Mouse (Mus musculus): ENCODE results near the gene Slc16a1. TPM values are rescaled to one million over a fixed set of nuclear protein-coding genes. Genes with fewer than 3 reads are reported as not detected.
A peak's percentile ranks its signal among the peaks of the same experiment; 100 is the strongest.

Gene Slc16a1
- total RNA-seq (2021): 10 to 100 TPM; 27.4 to 28.3 TPM
- long read RNA-seq, experiment 1, full-length matches to known transcripts: 3 of 6 reads
- long read RNA-seq, experiment 1, partial matches to known transcripts: 1 of 6 reads
- long read RNA-seq, experiment 1, other reads (novel, unspliced or antisense): 2 of 6 reads
- long read RNA-seq, experiment 2, full-length matches to known transcripts: 20 of 25 reads
- long read RNA-seq, experiment 2, partial matches to known transcripts: 2 of 25 reads
- long read RNA-seq, experiment 2, other reads (novel, unspliced or antisense): 3 of 25 reads

DNA sequence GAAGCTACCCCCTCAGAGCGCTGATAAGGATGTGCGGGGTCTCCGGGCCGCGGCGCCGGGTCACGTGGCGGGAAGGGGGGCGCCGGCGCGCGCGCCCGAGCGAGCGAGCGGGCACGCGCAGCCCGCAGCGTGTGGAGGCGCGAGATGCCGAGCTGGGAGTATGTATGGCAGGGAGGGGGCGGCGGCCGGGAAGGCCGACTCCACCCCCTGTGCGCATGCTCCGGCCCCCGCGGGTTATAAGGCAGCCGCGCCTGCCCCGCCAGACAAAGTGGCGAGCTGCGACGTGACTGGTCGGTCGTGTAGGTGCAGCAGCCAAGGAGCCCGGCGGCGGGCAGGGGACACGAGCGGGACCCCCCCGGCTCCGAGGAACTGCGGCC is at the start of gene Slc16a1:
Slc16a1 (plus strand) TSS at position 266 of the 377 bp plus-strand sequence.
- DNase-seq: peak; percentile 90

DNA sequence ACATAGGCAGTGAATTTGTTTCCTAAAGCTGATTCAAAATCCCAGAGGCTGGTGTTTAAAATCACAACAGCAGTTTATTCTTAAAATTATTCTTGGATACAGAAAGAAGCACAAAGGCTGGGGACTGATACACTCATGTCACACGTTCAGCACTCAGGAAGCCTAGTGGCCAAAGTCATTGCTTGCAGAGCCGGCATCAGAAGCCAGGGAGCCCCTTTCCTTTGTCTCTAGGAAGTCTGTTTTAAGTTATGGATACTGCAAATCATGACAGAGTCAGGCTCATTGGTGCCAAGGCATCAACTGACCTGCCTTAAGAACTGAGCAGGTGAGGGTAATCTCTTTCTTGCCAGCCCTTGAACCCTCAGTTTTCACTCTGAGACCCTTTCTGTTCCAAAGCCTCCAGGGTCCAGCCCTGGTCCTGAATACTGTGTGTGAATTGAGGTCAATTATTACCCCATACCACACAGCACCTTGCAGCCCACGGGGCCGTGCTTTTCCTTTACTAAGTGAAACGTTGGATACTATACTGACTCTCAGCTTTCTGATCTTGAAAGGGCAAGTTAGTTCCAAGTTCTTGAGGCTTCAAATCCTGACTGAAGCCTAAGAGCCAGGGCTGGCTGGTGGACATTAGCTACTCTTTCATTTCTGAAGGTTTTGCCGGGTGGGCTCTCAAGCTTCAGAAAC is 41.9 kb upstream of the Slc16a1 start:
- DNase-seq: no peak

DNA sequence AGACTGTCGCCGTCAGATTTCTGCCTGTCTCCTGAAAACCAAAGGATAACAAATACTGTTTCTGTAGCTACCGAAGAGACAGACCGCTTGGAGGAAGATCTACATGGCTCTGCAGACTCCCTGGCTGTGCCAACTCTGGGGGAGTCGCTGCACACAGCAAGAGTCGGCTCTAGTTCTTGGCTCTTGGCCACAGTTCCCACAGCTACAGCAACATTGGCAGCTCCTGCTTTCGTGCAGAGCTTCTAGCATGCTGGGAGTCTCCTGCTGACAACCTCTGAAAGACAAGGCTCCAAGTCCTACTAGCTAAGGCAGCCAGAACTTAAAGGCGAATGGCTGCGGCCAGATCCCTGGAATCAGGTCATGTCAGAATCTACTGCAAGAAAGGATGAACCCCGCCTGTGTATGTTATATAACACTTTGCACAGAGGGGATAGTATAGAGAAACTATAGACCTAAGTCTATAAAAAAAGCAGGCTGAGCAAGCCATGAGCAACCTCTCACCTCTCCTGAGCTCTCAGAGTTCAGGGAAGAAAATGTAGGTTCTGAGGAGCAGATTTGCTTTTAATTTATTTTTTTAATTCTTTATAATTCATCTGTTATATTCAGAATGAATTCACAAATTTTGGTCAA is 41.2 kb upstream of the Slc16a1 start:
- peak; percentile 75 for DNase-seq

DNA sequence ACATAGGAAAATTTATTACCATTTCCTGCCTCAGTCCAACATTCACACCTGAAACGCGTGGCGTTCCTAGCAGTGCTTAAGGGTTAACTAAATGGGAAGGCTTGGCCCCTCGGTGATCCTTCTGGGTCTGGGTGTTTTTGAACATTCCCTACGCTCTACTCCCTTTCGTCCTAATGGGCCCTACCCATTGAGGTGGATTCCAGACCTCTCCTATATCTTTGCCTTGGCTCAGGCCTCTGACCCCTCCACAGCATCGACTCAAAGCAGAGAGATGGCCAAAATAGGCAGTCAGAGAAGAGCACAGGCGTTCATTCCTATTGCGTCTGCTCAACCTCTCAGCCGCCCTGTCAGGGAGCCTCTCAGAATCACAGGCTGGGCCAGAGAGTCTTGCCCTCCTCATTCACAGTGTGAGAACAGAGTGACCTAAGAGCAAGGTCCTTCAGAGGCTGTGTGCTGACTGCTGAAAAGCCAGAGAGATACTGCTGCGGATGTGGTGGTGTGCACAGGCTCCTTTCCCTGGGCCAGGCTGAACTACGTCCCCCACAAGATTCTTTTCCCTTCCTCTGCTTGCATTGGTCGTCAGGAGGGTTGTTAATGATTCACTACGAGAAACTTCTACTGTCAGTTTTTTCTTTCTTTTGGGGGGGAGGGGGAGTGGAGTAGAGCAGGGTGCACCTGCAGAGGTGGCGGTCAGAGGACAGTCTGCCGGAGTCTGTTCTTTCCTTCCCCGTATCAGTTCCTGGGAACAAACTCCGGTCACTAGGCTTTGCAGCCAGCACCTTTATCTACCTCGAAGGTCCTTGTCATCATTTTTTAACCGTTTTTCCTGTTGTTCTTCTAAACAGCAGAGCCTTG is 38.9 kb upstream of the Slc16a1 start:
- DNase-seq: no peak

DNA sequence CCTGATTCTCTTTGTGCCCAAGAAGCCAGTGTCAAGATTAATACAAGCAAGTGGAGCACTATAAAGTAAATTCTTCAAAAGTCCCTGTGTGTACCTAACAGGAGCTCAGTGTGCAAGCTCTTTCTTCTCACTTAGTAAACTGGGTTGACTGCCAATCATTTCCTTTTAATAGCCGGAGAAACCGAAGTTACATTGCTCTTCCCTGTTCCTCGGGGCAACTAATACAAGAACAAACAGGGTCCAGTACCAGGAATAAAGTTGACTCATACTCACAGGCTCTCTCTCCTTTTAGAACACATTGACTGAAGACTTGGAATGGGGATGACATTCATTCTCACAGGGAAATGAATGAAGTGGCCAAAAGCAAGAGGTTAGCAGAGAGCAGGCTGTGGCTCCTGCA is 37.8 kb upstream of the Slc16a1 start:
- DNase-seq: no peak

DNA sequence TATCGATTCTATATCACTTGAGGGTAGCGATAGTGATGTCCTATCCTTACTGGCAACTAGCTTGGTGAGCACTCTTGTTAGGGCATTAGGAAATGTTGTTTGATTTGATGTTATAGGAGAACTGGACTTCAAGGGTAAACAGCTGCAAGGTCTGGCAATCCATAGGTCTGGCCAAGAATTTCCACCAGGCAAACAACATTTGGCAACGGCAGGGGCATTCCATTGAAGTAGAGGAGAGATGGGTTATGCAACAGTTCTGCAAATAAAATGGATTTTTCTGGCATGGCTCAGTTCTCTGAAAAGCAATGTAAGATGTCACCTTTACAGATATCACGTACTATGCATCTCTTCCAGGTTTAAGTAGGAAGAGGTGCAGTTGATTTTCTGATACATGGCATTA is 36.8 kb upstream of the Slc16a1 start:
- DNase-seq: peak; percentile 37

DNA sequence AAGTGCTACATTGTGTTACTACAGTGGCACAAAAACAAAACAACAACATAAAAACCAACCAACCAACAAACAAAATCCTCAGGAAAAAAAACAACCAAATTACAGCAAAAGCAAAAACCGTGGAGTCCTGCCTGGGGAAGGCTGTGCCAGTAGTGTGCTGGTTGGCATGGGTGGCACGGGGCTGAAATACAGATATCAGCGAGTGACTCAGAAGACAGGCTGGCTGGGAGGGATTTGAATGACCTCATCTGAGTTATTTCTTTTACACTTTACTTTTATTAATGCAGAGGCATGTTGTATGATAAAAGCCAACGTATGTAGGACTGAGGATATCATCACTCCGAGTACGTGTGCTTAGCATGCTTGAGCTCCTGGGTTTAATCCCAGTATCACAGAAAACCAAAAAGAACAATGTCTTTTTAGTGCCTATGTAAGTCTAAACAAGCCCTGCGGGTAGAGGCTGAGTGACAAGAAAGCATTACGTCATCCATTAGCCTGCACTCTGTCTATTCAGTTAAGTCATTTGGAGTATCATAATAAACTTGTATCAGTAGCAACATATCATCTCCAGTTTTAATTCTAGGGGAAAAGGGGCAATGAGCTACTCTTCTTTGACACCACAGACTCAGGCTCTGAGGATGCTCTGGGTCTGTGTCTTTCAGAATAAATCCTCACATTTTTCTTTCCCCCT is 28.6 kb upstream of the Slc16a1 start:
- DNase-seq: no peak

DNA sequence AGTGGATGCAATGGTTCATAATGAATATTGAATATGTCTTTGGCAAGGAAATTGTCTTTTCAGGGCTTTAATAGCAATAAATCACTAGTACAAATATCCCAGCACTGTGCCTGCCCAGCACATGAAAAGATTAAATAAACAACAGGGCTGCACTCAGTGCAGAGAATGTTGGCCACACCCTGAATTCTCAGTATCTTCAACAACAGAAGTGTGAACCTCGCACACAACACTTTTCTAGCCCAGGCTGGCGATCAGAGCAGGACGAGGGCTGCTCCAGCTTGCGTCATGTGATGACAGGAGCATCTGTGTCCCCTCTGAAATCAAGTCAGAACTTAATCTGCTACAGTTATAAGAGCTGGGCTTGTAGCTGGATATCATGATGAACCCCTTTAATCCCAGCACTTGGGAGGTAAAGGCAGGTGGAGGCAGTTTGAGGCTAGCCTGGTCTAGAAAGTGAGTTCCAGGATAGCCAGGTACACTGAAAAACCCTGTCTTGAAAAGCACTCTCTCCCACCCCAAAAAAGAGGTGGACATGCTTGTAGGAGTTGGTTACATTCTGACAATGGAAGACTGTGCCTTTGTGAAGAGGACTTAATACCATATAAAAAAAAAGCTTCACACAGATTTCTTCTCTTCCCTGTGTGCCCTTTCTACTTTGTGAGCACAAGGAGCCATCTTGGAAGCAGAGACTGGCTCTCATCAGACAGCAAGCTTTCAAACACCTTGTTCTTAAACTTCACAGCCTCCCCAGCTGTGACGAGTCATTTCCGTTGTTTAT is 27.8 kb upstream of the Slc16a1 start:
- no peak for DNase-seq

DNA sequence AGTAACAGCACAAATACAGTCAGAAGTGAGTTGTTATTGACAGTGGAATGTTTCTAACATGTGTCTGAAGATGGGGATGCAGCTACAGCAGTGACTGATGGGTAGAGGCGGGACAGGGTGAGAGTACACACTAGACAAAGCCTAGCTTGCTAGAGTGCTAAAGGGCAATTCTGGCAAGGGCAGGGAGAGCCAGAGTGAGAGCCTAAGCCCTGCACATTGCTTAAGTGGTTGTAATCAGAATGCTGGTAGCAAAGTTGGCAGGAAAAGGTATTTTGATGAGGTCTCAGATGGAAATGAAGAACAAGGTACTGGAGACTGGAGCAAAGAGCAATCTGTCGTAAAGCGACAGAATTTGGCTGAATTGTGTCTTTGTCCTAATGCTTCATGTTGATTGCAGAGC is 26.5 kb upstream of the Slc16a1 start:
- DNase-seq: no peak

DNA sequence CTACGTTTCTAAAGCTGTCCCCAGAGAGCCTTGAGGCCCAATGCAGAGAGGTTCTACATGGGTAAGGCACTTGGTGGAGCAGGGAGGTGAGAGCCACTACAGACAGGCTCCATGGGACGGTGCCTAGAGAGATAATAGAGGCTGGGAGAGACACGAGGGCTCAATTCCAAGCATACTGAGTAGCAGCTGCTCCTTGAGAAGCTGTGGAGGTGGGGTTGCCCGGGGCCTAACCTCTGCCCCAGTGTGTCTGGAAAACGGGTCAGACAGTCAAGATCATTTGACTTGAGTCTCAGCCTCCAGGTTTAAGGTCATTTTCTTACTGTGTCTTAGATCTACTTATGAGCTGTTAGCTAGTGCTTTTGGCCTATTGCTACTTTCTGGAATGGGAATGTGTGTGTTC is 25.4 kb upstream of the Slc16a1 start:
- DNase-seq: no peak

DNA sequence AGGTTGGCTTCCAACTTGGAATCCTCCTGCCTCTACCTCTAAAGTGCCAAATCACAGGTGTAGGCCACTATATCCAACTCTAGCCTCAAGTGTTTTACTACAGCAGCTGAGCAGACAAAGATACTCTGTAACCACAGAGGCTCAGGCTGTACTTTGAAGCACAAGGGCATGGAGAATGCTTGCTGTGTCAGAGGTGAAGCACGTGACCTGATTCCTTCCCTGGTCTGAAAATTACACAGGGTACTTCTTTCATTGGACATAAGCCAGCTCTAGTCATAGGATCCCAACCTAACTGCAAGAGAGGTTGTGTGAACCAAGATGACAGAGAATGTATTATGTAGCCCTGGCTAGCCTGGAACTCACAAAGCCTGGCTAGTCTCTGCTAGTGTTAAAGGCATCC is 24.4 kb upstream of the Slc16a1 start:
- DNase-seq: no peak

DNA sequence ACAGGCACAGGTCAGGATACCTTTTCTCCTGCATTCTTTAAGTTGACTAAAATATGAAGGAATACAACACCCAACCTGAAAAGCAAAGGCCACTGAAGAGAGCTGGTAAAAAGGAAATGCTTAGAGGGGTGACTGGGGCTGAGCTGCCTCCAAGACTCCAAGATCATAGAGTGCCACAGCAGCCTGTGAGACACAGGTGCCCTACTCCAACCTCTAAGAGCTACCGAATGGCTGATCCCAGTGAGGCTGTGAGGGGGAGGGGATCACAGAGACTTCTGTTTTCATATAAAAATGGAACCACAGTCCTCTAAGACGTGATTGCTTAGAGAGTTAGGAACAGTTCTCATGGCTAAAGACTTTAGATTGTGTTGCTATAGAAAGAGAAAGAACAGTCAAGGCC is 23.3 kb upstream of the Slc16a1 start:
- DNase-seq: no peak

DNA sequence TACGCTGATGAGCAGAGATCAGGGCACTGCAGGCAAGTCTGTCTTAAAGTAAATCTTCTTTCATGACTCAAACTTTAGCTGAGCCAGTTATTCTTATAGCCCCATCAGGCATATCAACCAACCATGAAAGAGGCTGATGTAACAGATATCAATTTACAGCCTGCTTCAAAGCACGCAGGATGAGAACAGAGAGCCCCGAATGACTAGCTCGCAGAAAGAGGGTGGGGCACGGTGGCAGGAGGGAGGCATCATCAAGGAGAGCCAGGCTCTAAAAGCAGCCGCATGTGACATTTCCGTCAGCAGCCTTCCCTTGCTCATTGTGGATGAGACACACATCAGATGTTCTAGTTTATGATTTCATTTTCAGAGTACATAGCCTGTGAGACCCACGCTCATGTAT is 22.3 kb upstream of the Slc16a1 start:
- peak; percentile 43 for DNase-seq

DNA sequence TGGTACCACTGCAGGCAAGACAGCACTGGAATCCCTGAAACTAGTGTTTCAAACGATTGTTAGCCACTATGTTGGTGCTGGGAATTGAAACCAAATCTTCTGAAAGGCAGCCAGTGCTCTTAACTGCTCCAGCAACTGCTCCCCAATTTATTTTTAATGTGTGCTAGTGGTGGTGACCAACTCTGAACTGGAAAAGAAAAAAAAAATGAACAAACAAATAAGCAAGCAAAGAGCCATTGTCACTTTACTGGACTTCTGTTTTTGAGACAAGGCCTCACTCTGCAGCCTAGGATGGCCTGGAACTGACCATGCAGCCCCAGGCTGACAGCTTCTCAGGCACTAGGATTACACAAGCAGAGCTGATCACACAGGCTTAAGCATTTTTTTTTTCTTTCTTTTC is 16.6 kb upstream of the Slc16a1 start:
- DNase-seq: no peak

DNA sequence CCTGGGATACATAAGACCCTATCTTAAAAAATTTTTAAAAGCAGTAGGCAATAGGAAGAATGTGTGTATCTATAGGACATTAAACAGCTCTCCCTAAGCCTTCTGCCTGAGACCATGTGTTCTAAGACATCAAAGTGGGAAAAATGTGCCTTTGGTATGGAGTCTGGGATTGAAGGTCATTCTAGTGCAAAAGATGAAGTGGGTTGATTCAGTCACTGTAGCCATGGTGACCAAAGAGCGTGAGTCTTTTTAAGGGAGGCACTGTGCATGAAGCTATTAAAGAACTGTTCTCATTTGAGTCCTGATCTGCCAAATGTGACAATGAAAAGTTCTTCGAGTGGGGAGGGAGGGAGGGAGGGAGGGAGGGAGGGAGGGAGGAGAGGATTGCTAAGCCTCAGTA is 8.7 kb upstream of the Slc16a1 start:
- no peak for DNase-seq

DNA sequence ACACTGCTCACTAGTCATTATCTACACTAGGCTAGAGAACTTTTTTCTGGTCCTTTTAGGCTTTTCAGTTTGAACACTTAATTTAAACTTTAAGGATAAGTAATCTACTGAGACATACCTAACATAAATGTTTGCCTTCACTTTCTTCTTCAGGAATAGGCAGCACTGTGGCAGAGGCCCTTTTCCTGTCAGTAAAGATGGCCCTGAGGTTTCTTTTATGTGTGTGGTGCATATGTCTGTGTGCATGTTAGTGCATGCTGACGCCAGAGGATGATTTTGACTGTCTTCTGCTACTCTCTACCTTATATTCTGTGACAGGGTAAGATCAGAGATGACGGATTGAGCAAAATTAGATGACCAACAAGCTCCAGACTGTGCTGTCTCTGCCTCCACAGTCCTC is 7.5 kb upstream of the Slc16a1 start:
- DNase-seq: no peak

DNA sequence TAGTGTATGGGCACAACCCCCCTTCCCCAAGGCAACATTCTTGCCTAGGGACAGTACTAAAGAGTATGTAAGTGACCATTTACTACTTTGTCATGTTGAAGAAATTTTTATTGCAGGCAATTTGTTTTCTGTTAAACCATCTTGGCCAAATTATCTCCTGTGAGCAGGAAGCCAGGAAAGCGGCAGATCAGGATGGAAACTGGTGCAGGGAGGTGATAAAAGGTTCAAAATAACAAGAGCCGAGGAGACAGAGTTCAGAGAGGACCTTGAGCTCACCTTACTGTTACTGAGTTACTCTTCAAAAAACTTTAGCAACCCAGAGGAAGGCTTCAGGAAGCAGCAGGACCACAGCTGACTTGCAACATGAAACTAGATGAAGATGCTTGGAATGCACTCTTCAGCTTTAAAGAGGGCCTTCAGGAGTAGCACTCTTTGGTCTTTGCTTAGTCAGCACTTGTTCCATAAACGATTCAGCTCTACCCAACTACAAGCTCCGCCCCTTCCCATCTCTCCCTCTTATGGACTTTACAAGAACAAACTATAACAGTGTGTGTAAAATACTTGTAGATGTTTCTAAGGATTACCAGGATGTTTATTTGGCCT is 5.8 kb upstream of the Slc16a1 start:
- DNase-seq: no peak

DNA sequence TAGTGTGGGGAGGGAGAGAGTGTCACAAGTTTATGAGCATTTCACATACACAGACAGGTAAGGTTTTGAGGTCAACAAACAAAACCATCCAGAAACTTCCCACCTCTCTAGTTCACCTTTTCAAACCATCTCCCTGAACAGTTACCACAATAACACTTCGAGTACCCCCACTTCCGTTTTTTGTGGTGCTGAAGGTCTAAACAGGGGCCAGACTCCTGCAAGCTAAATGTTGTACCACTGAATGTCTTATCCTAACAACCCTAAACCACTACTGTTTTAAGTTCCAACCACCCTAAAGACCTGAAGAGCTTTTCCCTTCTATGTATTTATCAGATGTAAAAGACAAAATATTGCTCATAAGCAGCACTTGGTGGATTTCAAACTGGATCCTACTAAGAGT is 2.0 kb upstream of the Slc16a1 start:
- DNase-seq: no peak

DNA sequence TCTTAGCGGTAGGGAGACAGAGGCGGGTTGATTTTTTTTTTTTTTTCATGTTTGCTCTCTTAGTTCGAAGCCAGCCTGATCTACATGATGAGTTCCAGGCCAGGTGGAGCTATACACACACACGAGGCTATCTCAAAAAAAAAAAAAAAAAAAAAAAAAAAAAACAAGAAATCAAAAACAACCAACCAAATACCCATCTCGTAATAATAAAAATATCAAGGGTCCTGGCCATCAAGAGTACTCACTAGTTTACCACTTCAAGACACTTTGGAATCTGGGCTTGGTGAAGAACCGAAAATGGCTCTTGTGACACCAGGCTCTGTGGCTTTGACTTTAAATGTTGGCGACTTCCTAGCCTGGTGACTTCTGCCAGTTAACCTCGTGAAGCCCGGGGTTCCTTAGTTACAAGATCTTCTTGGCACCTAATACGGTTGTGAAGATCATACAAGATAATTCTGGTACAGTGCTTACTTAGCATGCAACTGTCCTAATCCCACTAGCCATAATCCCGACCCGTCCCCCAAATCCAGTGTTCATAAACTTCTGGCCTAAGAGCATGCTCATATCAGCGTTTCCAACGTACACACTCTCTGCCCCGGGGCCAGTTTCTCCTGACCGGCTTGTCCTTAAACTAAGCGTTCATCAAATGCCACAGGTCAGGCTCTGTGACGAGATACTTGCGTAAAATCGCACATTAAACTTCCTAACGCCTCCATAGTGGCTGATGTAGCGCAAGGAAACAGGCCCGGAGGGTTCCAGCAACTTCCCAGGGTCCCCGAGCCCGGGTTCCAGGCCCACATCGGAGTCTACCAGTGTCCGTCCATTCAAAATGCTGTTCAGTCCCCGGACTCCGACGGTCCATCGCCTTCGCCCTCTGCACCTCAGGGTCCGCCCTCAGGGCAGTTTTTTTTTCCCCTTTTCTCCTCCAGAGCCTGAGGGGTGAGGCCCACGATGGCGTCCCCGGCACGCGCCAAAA is 753 bp upstream of the Slc16a1 start:
- DNase-seq: peak; percentile 24

Data from gastrocnemius, postnatal 25 days (tissue).